Mouse (Mus musculus): ENCODE measurements around the gene 5031439G07Rik.
"Not testable (repeated sequence)": the region's sequence is repeated elsewhere in the genome, so short reads cannot be mapped to it uniquely, and the experiment has no call there.

5031439G07Rik gene

DNA sequence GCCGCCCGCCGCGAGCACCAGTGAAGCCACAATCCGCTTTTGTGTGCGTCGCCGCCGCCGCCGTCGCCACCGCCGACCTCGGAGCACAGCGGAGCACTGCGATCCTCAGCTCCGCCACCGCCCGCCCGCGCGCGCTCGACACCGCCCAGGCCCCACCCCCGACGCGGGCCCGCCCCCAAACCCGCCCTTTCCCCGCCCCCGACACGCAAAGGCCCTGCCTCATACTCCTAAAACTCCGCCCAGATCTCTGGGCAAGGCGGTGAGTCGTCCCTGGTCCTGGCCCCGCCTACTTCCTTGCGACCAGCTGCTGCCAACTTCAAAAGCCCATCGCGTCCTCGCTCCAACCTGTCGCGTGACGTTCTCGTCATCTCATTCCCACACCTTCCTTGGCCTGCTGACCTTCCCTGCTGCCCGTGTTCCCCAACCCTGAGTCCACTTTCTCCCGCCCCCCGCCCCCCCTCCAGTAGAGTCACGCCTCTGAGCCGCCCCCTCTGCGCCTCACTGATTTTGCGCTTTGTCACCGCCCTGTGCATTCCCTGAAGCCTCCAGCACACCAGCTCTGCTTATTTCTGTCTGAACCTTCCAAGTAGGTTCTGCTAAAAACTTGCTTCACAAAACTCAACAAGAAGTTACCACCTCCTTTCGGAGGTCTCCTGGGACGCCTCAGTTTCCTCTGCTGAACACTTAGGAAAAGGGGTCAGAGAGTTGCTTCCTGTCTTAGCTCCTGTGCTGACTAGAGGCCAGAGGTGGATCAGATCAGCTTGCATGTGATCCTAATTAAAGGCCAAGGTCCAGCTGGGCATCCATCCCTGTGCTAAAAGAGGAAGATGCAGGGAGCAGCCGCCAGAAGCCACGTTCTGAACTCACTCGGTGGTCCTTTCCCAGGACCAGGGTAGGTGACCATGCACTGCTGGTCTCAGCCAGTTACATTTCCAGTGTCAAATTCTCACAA lies at the start of gene 5031439G07Rik:
TSS of gene 5031439G07Rik (minus strand) at position 678 of the 952 bp plus-strand sequence.
- DNase-seq = peak; percentile 86

DNA sequence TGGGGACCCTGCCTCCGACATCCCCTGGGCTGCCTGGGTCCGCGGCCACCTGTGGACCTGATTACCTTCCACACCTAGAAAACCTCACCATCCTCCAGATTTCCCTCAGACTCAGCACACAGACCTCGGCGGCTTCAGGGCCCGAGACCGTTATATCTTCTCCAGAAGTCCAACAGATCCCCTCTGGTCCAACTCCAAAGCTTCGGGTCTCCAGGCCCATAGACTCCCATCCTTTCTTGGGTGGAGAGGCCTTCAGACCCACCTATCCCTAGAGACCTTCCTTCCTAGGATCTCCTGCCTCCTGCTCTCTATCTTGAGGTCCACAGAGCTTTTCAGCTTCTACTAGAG lies 49.0 kb upstream of the 5031439G07Rik start:
- DNase-seq = no peak

DNA sequence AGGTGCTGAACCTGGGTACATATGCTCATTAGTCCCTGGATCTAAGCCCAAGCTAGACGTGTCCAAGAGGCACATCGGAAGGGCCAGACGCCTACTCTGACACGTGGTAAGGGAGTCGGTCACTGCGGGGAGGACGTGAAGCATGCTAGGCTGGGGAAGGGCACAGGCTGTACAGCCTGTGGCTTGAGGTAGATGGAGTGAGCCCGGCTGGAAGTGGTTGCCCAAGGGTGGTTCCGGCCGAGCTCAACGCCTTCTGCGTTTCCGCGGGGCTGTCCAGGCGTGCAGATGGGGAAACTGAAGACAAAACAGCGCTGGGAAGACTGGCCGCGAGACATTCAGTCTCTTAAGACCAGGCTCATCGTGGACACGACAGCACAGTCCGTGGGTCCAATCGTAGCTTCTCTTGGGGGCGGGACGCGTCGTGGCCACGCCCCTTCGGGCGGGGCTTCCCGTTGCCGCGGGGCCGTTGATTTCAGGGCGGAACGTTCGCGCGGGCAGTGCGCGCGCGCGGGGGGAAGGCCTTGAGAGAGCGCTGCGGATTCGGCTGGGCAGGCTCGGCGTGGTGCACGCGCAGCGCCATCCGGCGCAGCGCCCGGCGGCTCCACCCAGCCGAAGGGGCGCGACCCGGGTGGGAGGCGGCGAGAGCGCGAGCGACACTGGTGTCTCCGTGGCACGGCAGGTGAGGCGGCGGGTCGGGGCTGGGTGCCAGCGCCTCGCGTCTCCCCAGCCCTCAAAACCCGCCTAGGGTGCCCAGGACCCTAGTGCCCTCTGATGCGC lies 48.4 kb upstream of the 5031439G07Rik start:
- DNase-seq = peak; percentile 98

DNA sequence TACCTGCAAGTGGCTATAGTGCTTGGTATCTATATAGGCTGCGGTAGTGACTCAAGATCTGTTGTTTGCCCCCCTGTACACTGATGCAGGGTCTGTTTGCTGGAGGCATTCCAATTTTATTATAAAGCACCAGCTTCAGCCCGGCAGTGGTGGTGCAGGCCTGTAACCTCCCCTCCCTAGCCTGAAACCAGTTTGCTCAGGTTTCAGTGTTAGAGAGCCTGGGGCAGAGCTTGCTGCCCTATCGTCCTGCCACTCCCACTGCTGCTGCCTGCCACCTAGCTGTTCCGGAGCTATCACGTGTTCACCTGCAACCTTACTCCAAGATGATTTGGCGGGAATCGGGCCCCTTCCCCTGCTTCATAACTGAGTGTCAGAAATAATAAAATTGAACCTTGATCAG lies 45.6 kb upstream of the 5031439G07Rik start:
- not testable (repeated sequence) for DNase-seq

DNA sequence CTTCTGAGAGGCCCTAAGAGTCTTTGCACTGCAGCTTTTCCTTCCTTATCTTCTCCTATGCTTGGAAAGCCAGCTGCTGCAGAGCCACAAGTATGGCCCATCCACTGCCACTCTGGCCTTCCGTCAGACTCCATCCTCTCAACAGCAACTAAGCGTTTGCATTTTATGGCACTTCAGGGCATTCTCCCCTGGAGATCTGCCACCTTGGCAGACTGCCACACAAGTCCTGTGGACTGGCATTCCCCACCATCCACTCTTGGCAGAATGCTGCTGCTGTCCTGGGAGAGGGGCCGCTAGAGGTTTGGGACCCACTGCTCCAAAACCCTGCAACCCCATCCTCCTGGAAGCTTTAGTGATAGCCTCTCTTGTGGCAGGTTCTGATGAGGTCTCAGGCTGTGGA lies 43.5 kb upstream of the 5031439G07Rik start:
- peak; percentile 33 for DNase-seq

DNA sequence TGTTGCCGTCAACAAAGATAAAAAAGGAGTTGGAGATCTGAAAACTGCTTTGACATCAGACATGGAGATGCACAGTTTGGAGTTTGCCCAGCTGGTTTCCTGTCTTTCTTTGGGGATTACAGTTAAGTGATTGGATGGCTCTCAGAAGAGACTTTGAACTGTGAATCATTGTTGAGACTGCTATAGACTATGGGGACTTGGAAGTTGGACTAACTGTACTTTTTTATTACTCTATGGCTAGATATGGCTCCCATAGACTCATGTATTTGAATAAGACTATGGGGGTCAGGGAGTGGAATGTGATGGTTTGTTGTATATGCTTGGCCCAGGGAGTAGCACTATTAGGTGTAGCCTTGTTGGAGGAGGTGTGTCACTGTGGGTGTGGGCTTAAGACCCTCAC lies 42.3 kb upstream of the 5031439G07Rik start:
- not testable (repeated sequence) for DNase-seq

DNA sequence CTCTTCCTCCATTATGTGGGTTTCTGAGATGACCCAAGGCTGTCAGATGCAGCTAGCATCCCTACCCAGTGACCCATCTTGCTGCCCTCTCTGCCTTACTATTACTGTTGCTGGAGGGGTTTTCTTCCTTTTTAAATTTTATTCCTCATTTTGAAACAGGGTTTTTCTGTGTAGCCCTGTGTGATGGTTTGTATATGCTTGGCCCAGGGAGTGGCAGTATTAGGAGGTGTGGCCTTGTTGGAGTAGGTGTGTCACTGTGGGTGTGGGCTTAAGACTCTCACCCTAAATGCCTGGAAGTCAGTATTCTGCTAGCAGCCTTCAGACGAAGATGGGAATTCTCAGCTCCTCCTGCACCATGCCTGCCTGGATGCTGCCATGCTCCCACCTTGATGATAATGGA lies 40.3 kb upstream of the 5031439G07Rik start, which contains the start of gene Fam118a:
TSS of gene Fam118a (plus strand) at position 301 of the 400 bp plus-strand sequence.
- DNase-seq = not testable (repeated sequence)

DNA sequence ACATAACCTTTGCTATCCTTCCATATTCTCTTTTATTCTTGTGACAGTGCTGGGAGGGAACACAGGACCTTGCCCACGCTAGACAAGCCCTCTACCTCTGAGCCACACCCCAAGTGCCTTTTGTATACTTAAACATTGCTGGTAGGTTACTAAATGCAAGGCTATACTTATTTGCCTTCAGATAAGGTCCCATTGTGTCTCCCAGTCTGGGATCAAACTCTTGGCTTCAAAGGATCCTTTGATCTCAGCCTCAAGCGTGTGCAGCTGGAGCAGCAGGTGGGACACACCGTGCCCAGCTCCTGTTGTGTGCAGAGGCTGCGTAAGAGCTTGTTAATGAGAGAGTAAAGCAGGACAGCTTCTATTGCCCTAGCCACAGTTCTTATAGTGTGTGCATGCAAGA lies 39.4 kb upstream of the 5031439G07Rik start:
- DNase-seq = no peak

DNA sequence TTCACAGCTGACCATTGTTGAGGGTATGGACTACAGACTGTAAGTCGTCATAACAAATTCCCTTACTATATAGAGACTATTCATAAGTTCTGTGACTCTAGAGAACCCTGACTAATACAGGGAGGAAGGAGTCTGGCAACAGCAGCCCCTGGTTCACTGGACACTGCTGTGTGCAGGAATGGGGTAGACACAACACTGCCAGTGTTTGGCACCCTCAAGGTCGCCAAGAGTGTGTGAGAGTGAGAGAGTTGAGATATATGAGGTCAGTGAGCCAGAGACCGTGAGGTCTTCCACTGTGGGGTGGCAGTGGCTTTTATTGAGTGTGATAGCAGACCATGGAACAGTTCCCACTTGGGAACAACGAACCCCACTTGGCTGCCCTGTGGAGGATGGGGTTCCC lies 37.8 kb upstream of the 5031439G07Rik start:
- DNase-seq = no peak

DNA sequence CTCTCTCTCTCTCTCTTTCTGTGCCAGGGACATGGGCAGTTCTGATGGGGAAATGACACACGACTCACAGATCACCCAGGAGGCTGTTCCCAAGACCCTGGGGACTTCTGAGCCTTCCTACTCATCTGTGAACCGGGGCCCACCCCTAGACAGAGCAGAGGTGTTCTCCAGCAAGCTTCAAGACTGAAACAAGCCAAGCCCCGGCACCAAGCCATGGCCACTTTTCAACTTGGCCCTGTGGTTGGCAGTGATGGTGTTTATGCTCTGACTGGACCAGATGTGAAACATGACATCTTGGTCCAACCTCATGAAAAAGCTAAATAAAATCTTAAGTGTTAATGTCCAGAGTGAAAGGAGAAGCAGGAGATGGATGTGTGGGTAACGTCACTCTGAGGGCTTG lies 33.9 kb upstream of the 5031439G07Rik start:
- no peak for DNase-seq

DNA sequence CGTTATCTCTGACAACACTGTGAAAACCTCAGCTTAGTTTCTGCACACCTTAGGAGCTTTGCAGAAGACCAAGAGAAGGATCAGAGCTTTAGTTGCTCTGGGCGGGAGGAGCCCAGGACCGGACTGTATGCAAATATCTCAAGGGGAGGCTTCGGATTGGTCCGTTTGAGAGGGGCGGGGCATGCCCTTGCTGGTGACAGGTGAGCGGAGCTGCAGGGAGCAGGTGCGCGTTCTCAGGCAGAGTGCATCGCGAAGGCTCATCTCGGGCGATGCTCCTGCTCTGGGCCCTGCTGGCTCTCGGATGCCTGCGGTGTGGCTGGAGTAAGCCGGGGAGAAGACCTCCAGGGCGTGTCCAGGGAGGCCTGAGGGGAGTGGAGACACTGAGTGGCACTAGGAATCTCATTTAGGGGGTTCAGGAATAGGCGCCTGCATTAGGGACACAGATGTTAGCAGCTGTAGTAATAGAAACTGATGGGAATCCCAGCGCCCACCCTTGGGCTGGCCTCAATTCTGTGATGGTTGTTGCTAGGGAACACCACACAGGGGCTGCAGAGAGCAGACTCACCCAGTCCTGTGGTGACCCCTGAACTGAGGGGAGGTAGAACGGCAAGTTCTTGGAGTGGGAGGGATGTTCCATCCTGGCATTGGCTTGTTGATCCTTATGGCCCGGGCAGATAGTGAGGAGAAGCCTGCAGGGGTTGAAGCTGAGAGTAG lies 28.8 kb upstream of the 5031439G07Rik start, which contains the start of gene Upk3a:
TSS of gene Upk3a (plus strand) at position 191 of the 714 bp plus-strand sequence.
- DNase-seq = no peak

DNA sequence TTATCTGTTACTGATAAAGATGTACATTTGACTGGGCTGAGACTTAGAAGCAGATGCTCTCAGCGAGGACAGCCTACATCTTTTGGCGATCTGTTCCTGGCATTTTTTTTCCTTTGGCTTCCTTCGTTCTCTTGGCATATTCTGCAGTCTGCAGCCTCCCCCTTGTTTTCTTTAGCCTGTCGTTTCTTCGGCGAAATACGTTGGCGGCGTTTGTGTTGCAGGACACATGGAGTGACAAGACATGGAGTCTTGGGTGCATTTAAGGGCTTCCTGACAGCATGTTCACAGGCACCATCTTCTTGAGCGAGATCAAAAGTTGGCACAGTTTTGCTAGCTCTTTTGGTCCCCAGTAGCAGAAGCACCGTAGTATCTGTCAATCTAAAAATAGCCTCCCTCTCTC lies 27.4 kb upstream of the 5031439G07Rik start:
- DNase-seq = peak; percentile 44

DNA sequence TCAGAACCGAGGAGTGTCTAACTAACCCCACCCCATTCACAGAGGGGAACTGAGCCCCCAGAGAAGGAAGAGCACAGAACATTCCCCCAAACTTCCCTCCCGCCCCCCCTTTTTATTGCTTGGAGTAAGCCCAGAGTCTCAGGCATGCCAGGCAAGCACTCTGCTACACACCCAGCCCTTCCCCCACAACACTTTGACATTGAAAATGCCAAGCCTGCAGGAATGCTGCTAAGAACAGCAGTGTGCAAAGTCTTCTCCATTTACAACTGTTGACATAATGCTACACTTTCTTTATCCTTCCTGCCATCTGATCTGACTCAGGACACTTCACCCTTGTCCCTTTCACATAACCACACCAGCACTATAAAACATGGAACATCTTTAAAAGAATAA lies 24.3 kb upstream of the 5031439G07Rik start:
- DNase-seq = no peak

DNA sequence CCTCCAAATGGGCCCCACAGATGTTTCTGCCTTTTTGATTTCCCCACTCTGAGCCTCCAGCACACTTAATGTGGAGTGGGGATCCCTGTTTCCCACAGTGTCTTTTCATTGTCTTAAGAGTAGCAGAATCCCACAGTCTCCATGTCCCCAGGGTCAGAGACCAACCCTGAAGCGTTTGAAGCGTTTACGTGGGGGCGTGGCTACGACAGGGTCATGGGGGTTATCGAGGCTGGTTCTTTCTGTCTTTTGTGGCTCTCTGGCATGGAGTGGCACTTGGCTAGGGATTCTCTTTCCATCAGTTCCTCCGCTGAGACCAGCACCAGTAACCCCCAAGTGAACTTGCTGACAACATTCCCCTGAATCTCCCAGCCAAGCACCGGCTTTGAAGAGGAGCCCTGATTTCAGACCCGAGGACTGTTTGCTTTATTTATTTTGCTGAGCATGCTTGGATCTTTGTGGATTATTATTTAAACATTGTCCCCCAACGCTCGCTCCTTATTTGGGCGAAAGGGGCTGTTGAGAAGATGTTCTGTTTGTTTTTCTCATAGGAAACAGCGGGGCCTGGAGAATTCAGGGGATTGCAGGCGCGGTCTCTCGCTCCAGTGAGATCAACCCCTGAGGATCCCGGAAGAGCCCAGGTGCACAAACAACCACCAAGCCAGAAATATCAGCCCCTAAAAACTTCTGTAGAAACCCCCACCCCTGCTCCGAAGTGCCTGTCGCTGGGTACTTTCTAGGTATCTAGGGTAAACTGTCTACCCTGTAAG lies 23.7 kb upstream of the 5031439G07Rik start:
- DNase-seq = no peak

DNA sequence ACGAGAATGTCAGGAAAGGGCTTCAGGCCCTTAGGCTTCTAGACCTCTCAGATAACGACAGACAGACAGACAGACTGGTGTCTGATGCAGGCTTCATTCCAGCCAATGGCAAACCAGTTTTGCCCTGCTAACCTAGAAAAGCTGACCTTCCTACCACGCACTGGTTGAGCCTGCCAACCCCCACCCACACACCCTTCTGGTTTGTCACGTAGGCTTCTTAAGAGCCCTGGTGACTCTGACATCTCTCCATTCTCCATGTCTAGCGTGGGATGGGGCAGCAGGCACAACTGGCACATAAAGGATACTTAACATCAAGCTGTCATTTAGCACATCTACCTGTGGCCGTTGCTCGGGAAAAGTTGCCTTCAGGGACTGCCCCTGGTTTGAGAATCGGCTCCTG lies 21.3 kb upstream of the 5031439G07Rik start:
- DNase-seq = no peak

DNA sequence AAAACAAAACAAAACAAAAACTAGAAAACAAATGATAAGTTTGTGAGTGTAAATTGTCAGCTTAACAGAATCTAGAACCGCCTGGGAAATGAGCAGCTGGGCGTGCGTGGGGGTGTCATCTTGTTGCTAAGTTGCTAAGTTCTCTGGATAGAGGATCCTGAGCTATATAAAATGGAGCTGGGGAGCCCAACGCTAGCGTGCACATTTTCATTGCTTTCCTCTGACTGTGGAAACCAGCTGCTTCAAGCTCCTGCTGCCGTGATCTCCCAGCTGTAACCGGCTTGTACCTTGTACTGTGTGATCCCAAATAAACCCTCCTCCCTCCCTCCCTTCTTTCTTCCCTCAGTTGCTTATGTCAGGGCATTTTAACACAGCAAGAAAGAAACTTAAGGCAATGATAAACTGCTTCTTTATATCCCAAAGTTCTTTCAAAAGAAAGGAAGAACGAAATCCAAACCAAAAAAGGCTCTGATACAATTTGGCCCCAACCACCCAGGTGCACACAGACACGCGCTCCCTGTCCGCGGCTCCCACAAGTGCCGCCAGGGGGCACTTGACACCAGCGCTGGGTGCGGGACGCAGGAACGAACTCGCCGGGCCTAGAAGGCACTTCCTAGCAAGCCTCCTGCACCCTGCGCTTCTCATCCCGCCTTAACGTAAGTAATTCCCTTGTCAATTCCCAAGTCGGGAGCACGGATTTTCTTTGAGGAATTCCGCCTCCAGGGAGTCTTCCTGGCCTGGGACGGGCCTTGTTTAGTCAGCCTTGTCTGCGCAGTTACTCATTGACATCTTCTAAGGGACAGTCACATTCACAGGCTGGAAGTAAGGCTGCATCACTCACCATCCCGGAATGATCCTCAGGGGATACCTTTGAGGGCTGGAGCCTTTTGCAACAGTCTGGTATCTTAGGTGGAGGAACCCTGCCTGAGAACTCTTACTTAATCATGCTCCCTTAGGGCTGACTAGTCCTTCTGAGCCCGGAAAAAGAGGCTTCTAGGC lies 12.9 kb upstream of the 5031439G07Rik start:
- DNase-seq = peak; percentile 81

DNA sequence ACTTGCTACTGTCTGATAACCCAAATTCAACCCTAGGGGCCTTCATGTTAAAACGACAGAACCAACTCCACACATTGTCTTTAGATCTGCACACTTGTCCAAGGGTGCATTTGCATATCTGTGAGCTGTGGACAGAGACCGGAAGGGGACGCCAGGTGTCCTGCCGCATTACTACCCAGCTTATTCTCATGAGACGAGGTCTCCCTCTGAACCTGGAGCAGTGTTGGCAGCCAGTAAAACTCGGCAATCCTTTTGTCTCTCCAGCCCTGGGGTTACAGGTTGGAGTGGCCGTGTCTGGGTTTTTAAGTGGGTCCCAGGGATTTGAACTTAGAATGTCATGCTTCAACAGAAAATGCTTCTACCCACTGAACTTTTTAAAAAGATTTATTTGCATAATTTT lies 11.6 kb upstream of the 5031439G07Rik start:
- no peak for DNase-seq

DNA sequence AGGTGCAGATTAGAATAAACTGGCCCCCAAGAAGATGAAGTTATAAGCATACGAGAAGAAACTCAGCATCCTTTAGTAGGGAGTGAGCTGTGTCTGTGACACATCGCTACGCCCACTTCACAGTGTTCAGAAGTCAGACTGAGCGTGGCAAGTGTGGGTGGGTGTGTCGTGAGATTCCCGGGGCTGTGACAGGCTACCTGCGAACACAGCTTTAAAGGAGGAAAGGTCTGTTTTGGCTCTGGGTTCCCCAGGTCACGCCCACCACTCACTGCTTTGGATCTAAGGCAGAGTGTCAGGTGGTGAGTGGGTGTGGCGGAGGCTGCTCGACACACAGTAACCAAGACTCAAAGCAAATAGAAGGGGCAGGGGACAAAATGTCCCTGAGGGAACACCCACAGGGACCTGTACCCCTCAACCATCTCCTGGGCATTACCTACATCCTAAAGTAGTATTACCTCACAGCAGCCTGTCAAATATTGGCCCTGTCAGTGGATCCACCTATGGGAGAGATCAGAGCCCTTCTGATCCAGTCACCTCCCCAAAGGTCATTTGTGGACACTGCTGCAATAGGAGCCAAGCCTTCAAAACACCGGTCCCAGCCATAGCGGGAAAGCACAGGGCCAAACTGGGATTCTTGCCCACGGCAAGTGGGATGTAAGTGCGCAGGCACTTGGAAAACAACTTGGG lies 9.6 kb upstream of the 5031439G07Rik start:
- no peak for DNase-seq

DNA sequence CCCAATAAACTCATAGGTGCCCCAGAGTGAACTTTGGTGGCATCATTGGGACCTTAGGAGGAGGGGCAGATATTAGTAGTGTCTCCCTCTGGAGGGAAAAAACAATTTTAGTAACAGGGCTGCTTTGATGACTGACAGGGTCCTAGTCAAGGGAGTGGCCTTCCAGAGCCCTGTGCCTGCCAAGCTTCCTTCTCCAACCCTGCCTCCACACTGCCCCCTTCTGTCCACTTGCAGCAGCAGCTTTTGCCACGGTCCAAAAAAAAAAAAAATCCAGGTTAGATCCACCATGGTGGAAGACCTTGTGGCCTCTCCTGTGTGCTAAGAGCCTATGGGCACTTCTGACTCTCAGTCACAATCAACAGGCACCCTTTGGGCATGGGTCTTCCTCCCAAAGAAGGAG lies 7.6 kb upstream of the 5031439G07Rik start:
- DNase-seq = peak; percentile 62

DNA sequence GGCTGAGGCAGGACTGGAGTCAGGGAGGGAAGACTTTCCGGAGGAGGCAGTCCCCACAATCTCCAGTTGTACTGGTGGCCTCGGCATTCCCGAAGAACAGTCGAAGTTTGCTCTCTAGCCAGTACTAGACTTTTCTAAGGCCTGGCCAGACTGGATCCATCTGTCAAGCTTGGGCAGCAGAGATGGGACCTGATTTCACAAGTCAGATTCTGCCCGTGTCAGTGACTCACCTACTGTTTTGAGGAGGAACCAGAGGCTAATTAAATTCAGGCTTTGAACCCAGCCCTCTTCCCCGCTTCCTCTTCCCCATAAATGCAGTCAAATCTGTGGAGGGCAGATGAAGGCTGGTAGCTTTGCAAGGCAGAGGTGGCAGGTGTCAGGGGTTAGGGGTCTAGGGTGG lies 6.7 kb upstream of the 5031439G07Rik start:
- no peak for DNase-seq

Measured in right cerebral cortex, postnatal 4 days (tissue).